Mouse (Mus musculus): ENCODE results near the gene Krtap19-3.
A peak's percentile ranks its signal among the peaks of the same experiment; 100 is the strongest.

Gene Krtap19-3

DNA sequence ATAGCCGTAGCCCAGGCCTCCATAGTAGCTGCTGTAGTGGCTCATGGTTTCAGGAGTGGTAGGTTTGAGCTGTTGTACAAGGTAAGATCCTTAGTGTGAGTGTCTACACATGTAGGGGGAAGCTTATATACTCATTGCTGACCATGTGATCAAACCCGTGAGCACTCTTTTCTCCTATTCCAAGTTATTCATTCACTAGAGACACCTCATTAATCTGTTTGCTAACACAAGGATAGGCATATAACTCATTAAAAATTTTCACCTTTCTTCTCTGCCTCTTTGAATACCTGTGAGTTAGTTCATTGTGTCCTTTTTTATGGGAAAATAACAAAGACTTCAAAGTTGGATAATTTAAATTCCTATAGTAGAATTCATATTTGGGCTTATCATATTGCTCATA, at the start of gene Krtap19-3:
Gene Krtap19-3, minus strand, starts transcription at position 101 of the 400 bp plus-strand sequence.
- DNase-seq (ENCODE audit: low read depth): no peak

DNA sequence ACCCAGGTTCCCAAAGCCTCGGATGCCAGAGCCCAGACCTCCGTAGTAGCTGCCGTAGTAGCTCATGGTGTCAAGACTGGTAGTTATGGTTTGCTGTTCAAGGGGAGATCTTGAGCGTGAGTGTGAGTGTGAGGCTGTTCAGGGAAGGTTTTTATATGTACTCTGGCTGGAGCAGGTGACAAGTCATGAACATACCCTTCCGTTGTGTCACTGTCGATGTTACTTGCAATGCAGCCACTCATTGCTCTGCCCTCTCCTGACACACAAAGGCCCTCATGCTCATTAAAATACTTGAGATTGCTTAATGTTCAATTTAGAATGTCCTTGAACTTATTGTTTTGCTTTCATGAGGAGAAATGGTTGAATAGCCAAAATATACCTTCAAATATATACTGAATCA, 18.5 kb upstream of the Krtap19-3 start, which contains the start of gene Krtap19-5:
Gene Krtap19-5, minus strand, starts transcription at position 101 of the 400 bp plus-strand sequence.
- no peak for DNase-seq (ENCODE audit: low read depth)

- no peak for DNase-seq (ENCODE audit: low read depth)
Observed at GRCm38 (mm10) chr16:88886870-88887269, 9.0 kb upstream of the Krtap19-3 start.

DNA sequence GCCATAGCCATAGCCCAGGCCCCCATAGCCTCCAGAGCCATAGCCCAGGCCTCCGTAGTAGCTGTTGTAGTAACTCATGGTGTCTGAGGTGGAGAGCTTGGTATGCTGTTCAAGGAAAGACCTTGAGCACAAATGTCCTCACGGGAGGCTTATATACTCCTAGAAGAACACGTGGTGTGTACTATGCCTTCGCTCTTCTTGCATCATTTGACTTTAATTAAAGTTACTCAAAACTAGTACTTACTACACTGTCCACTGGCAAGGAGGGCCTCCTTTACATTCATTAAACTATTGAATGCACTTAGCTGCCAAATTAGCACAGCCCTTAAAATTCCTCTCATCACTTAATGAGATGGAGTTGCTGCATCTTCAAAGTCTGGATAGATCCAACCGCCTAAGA, 7.2 kb upstream of the Krtap19-3 start, which contains the start of gene Krtap19-4:
Gene Krtap19-4, minus strand, starts transcription at position 101 of the 400 bp plus-strand sequence.
- DNase-seq (ENCODE audit: low read depth): no peak

DNA sequence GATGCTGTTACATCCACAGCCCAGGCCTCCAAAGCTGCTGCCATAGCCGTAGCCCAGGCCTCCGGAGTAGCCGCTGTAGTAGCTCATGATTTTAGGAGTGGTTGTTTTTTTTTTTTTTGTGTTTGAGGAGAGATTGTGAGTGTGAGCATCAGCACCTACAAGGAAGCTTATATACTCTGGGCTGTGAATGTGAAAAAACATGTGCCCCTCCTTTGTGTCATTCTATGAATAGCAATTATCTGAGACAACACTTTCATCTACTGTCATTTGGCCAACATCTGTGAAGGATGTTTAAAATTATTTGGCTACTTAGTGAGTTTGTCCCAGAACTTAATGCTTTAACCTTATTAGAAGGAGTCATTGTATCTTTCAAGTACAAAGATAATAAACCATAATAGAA, 3.7 kb downstream of the Krtap19-3 start, which contains the start of gene Krtap19-2:
Gene Krtap19-2, minus strand, starts transcription at position 101 of the 400 bp plus-strand sequence.
- no peak for DNase-seq (ENCODE audit: low read depth)

DNA sequence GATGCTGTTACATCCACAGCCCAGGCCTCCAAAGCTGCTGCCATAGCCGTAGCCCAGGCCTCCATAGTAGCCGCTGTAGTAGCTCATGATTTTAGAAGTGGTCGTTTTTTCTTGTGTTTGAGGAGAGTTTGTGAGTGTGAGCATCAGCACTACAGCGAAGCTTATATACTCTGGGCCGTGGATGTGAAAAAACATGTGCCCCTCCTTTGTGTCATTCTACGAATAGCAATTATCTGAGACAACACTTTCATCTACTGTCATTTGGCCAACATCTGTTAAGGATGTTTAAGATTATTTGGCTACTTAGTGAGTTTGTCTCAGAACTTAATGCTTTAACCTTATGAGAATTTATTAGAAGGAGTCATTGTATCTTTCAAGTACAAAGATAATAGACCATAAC, 8.5 kb downstream of the Krtap19-3 start, which contains the start of gene Krtap19-1:
Gene Krtap19-1, minus strand, starts transcription at position 101 of the 400 bp plus-strand sequence.
- no peak for DNase-seq (ENCODE audit: low read depth)

- no peak for DNase-seq (ENCODE audit: low read depth)
Observed at GRCm38 (mm10) chr16:88864887-88865407, 12.9 kb downstream of the Krtap19-3 start.

GRCm38 (mm10) chr16:88851450-88851849, 26.4 kb downstream of the Krtap19-3 start:
- peak; percentile 17 for DNase-seq (ENCODE audit: low read depth)

DNA sequence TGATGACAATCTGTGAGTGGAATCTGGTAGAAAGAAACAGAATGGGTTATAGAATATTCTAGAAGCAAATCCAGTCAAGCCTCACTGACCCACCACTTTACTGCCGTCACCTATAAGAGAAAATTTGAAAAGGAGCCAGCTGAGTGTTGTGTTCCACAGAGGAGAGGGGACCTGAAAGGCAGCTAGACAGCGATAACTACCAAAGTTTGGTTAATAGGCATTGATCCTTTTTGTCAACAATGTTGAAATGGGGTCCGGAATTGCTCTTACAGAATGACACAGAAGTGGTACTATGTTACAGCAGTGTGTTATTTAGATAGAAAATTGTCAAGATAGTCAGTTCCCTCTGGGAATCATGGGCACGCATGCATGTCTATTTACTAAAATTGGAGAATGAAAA, 29.3 kb downstream of the Krtap19-3 start:
- DNase-seq (ENCODE audit: low read depth): no peak

DNA sequence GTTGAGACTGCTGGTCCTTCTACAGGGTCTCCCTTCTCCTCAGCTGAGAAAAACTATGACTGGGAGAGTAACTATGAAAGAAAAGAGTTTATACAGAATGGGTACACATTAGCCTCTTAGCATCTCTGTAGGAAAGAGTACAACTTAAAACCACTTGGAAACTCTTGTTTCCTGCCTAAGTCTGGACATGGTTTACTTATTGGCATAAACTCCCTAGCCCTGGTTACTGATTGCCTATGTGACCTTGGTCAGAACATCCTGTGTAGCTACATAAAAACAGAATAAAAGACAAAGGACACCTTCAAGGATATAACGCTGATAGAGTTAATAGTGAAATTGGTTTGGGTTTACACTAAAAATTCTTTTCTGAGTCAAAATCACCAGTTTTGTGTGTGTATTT, 30.5 kb downstream of the Krtap19-3 start:
- no peak for DNase-seq (ENCODE audit: low read depth)

Measured in NIH3T3 (cell line).